Mouse (Mus musculus) kidney, postnatal 36 days (tissue): ENCODE results near the gene Adgrl1.
"Not testable (repeated sequence)": the region's sequence is repeated elsewhere in the genome, so short reads cannot be mapped to it uniquely, and the experiment has no call there.

Source experiments
- DNase-seq, 2 experiments: peaks; one replicate each; pipeline ENCODE4 v3.0.0; 2021 to 2022; ENCODE audit warnings: mixed read lengths in 2 of 2

Gene Adgrl1

DNA sequence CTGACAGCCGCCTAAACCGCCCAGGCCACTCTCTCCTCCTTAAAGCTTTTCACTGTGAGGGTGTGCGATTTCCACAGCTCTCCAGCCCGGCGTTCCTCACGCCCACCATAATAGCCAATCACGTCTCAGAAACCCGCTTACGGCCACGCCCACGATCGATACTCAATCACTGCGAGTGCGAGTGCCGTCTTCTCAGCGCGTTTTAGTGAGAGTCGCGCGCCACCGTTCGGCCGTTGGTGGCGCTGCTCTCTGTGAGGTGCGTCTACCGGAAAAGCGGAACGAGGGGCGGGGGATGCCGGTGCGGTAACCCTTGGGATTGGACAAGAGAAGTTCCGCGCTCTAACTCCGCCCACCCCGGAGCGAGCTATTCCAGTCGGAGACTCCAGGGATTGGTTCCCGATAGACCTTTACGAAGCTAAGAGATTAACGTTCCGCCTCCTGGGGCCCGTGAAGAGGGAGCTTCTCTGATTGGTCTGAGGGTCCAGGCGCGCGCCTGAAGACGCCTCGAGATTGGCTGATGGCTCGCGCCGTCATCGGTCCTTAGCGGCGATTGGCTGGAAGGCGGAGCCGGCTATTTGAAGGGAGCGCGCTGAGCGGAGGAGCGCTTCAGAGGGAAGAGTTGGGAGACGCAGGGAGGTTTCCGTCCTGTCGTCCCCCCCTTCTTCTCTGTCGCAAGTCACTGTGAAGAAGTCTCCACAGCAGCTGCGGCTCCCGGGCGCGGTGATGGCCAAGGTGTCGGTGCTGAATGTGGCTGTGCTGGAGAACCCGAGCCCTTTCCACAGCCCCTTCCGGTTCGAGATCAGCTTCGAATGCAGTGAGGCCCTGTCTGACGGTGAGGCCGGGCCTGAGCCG is 55.4 kb downstream of the Adgrl1 start, which contains the start of the genes Gm10644 and Asf1b:
Gm10644 (minus strand) TSS at position 100 of the 852 bp plus-strand sequence.
Asf1b (plus strand) TSS at position 402 of the 852 bp plus-strand sequence.
- DNase-seq: peak; percentile 100

DNA sequence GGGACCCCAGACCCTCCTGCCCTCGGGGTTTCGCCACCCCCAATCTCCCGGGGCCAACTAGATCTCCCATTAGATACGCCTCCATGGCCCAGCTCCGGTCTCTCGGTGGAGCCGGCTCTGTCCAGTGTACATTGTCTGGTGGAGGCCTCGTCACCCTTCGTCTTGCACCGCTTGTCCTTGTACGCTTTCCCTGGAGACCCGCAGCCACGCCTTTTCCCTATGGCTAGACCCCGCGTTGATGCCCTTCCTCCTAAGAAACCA is 56.0 kb downstream of the Adgrl1 start:
- DNase-seq: no peak

GRCm38 (mm10) chr8:83956789-83957188 is 56.9 kb downstream of the Adgrl1 start:
- DNase-seq: no peak

GRCm38 (mm10) chr8:83964015-83964765 is 64.3 kb downstream of the Adgrl1 start:
- no peak for DNase-seq

- DNase-seq: no peak
These were observed 67.8 kb downstream of the Adgrl1 start for GRCm38 (mm10) chr8:83967701-83968100.

DNA sequence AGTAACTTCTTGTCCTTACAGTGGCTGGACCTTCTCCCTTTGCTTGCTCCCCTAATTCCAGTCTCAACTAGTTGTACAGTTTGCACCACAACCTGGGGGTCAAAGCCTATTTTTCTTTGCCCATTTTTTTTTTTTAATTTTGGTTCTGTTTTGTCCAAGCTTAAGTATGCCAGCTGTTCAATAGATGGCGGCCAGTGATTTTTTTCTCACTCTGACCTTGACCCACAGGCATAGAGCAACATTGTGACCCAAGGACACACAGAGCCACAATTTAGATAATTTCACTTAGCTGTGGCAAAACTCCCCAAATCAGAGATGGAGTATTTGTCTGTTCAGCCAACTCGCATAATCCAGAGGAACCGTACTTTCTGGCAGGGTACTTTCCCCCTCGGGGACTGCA is 71.2 kb downstream of the Adgrl1 start:
- DNase-seq: no peak

DNA sequence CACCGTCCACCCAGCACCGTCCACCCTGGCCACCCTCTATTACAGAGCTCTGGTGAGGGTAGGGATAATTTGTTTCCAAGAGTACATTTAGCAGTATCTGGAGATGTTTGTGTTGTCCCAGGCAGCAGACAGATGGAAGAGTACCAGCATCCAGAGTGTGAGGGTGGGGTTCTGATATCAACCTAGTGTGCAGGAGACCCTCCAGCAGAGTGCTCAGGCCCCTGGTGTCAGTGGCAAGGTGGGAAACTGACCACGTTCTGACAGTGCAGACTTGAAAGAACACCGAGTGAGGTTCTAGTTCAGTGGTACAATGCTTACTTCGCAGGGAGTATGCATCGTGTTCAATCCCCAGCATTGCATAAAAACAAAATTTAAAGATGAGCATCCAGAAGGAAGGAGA is 71.8 kb downstream of the Adgrl1 start:
- DNase-seq: no peak

DNA sequence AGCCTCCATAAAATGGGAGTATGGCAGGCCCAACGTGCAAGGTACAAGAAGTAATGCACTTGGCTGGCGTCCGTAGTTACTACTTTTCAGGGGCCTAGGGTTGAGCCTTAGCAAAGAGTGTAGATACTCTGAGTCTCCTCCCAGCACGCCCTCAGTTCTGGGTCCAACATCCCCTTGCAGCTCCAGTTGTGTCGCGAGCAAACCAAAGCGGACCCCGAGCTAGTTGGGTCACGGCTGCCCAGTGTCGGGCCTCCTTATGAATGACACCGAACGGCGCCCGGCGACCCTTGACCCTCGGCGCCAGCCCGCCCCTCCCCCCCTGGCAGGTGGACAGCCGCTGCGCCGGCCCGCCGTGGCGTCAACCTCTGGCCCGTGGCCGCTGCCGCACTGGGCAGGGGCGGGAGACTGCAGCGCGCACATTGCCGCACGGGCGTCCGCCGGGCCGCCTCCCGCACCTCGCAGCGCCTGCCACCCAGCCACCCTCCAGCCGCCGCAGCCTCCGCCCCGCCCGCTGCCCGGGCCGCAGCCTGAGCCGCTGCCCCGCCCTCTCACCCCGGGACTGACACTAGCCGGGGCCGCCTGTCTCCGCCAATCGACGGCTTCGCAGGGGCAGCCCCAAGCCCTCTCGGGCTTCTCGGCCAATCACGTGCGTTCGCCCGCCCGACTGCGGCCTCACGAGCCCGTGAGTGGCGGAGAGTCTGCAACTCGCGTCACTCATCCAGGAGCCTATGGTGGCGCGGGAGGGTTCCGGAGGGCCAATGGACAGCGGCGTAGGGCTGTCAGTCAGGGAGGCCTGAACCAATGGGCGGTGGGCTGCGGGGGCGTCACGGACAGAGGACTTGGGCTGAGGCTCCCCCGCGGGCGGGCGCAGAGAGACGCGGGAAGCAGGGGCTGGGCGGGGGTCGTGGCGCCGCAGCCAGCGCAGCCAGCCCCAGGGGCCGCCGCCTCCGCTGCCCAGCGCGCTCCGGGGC is 72.5 kb downstream of the Adgrl1 start, which contains the start of gene Prkaca:
Prkaca (plus strand) TSS at position 844 of the 971 bp plus-strand sequence.
- peak; percentile 98 to 99 for DNase-seq

DNA sequence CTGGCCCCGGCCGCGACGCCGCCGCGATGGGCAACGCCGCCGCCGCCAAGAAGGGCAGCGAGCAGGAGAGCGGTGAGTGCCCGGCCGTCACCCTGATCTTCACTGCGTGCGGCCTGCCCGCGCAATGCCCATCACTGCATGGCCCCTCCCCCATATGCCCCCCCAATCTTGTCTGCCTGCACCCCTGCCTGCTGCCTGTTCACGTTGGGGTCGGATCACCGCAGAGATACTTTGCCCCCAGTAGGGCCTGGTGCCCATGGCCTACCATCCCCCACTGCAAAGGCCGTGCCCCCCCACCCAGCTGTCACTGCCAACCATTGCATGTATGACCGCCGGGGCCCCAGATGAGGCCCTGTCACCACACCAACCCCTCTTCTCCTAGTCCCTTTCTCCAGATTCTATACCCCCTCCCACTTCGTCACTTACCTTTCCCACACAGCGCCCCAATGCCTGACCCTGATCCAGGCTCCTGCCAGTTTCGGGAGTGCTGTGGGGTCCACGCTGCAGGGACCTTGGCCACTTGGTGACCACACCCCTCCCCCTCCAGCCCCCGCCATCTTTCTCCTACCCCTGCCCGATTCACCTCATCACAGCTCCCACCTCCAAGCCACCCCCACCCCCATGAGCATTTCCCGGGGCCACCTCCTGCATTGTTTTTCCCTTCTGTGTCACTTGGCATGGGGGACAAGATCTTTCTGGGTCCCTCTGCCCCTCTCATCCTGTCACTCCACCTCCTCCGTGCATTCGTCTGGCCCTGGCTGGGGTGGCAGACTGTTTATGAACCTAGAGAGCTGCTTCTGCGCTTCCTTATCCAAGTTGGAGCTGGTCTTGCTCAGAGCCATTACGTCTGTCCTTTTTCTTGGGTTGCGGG is 73.5 kb downstream of the Adgrl1 start:
- DNase-seq: peak in 1 of 2 experiments; percentile 38

DNA sequence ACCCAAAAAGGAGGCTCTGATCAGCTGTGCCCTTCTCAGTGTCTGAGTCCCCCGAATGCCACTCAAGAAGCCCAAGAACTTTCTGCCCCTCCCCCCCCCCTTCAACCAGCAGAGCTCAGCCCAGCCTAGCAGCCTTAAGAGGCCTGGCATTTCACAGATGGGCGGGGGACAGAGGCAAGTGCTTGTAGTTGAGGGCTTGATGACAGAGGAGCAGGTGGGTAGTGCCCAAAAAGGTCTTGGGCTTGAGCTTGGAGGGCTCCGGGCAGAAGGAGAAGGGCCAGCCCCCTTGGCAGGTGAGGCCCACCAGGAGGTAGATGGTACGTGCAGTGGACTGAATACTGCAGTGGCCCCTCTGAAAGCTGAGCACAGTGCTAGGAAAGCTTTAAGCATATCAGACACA is 74.6 kb downstream of the Adgrl1 start:
- no peak for DNase-seq

DNA sequence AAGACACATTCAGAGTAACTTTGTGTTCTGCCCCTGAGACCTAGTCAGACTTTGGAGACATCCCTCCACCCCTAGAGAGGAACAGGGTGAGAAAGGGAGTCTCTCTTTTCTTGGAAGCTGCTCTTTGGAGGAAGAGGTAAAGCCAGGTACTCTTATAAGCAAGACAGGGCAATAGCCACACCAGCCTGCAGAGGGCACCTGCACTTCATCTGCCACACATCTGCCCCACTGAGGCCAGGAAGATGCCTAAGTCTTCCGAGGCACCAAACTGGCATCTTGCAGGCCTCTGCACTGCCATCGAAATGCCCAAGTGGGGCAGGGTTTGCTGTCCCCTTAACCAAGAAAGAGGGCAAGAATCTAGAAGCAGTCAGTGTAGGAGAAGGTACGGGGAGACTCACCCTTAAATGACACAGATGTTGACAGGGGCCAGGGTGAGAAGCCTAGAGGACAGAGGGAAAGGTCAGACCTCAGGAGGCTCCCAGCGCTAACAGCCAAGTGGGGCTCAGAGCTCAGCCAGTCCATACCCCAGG is 76.3 kb downstream of the Adgrl1 start:
- DNase-seq: peak in 1 of 2 experiments; percentile 72

DNA sequence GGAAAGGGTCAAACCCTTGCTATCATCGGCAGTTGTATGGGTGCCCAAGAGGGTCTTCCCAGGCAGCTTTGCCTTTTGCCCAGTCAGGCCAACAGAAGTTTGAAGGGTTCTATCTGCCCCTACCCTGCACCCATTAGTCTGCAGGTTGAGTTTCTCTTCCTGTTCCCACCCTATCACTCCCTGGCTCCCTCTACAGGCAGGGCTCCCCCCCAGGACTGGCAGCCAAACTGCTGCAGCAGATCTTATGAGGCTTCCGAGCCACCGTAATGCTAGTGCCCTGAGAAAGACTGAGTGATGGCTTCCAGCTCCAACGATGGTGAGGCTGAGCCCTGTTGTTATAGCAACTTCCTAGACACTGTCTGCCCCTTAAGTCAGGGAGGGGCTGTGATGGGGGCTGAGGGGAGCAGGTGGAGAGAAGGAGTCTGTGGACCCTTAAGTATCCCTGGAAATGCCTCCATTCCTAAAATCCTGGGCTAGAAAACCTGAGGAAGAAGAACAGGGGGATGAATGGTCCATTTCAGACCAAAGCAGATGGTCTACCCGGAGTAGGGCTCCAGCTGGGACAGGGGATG is 77.0 kb downstream of the Adgrl1 start:
- peak in 1 of 2 experiments; percentile 42 for DNase-seq

DNA sequence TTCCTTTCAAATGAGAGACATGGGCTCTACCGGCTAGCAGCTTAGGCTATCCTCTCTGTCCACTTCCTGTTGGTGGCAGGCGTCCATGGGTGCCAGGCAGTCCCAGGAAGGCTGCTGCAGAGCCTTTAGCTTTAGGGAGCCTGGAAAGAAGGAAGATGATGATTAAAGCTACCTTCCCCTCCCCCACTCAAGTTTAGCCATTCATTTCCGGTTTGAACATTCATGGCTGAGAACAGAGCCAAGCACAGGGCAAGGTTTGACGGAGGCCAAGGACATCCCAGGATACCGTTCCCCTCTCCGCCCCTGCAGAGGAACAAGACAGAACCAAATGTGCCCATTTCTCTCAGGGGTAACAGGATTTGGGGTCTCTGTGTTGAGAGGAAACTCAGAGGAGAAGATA is 77.7 kb downstream of the Adgrl1 start:
- DNase-seq: peak; percentile 46 to 48

GRCm38 (mm10) chr8:83978200-83978599 is 78.3 kb downstream of the Adgrl1 start:
- no peak for DNase-seq

DNA sequence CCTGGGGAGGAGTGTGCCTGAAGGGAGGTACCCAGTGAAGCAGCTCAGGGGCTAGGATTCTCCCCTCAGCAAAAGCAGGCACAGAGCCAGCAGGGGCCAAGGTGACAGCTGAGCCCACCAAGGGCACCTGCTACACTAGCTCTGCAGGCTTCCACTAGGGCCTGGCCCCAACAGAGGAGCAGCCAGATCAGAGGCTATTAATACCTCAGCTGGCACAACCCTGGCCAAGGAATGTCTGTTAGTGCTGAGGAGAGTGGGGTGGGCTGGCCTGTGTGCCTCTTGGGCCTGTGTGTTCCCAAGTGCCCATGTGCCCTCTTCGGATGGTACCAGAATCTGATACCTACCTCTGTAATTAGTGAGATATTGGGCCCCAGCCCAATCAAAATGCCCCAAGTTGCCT is 80.3 kb downstream of the Adgrl1 start:
- no peak for DNase-seq

- peak in 1 of 2 experiments; percentile 40 for DNase-seq
These were observed 80.9 kb downstream of the Adgrl1 start for GRCm38 (mm10) chr8:83980845-83981244.

DNA sequence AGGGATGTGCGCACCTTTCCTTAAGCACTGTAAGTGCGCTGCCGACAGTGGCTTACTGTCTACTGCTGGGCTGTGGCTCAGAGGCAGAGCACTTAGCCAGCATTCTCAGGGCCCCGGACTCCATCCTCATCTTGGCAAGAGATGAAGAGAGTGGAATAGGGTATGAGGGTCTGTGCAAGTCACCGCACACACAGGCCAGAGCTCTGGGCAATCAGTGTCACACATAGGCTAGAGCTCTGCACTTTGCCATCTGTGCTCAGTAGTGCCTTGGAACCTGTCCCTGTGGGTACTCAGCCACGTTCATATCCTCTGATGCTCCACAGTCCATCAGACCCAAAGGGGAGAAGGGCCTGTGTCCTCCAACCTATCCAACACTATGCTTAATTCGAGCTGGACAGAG is 81.6 kb downstream of the Adgrl1 start:
- no peak for DNase-seq

DNA sequence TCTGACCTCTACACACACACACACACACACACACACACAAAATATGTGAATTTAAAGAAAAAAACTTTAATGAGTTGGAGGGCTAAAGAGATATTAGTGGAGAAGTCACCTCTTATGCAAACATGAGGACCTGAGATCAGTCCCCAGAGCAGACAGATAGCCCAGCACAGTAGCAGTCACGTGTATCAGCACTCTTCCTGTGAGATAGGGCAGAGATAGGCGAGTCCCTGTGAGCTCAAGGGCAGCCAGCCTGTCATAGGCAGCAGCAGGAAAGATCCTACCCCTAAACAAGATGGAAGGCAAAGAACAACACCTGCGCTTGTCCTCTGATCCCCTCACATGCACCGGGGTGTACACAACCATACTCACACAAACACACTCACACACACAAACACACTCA is 82.5 kb downstream of the Adgrl1 start:
- no peak for DNase-seq

DNA sequence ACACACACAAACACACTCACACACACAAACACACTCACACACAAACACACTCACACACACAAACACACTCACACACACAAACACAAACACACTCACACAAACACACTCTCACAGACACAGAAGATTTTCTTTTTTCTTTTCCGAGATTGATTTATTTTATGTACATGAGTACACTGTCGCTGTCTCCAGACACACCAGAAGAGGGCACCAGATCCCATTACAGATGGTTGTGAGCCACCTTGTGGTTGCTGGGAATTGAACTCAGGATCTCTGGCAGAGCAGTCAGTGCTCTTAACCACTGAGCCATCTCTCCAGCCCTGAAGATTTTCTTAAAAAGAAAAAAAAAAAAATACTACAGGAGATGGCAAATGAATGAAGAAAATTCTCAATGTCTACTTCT is 83.3 kb downstream of the Adgrl1 start:
- not testable (repeated sequence) for DNase-seq

DNA sequence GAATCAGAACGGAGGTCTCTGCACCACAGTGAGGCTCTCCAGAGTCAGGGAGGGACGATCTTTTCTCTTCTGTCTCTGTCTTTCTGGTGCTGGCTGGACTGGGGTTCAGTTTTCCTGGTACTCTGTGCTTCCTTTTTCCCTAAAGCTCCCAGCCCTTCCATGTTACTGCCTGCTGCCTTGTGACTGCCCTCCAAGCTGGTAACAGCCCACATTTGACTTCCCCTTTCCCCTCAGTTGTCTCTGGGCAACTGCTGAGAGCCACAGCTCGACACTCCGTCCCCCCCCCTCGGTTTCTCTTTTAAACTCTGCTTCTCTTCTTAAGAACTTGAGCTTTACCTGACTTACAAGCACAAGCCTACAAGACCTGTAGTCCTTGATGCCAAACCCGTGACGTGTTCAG is 89.3 kb downstream of the Adgrl1 start:
- DNase-seq: no peak

- no peak for DNase-seq
These were observed 90.3 kb downstream of the Adgrl1 start for GRCm38 (mm10) chr8:83990170-83990569.
